Mouse (Mus musculus): Measurements from ENCODE around the gene Ubtd2. TPM values are rescaled to one million over a fixed set of nuclear protein-coding genes. Genes with fewer than 3 reads are reported as not detected.

Gene Ubtd2
- 9.5 and 14.1 TPM in 2 replicates for total RNA-seq (2014; fragmentation: Nextera tagmentation)
- total RNA-seq (2017), result 3.6 and 7.3 TPM in 2 replicates

DNA sequence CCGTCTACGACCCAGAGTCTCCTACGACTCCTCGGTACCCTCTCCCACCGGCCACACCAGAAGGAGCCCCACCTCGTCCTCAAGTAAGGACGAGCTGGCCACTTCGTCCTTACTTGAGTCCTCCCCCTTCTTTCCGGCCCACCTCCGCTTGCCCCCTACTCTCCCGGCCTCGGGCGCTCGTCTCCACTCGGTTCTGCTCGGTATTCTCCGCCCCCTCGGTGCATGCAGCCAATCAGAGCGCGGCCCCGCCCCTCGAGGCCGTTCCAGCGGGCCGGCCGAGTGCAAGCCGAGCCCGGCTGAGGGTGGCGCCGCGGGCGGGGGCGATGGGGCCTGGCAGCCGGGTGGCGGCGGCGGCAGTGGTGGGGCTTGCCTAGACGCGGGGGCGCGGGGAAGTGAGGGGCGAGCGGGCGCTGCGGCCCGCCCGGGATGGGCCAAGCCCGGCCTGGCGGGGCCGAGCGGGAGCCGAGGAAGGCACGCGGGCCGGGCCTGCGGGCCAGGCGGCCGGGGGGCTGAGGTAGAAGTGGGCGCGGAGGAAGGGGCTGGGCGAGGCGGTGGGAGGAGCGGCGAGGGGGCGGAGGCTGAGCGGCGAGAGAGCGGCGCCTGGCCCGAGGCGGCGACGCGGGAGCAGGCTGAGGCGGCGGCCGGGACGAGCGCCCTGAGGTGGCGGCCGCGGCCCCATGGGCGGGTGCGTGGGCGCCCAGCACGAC is at the start of gene Ubtd2:
Gene Ubtd2, plus strand, starts transcription at position 571 of the 707 bp plus-strand sequence.
- peak; percentile 87 for ATAC-seq (replicated peaks; ENCODE audit: poor library complexity, severe bottlenecking)

DNA sequence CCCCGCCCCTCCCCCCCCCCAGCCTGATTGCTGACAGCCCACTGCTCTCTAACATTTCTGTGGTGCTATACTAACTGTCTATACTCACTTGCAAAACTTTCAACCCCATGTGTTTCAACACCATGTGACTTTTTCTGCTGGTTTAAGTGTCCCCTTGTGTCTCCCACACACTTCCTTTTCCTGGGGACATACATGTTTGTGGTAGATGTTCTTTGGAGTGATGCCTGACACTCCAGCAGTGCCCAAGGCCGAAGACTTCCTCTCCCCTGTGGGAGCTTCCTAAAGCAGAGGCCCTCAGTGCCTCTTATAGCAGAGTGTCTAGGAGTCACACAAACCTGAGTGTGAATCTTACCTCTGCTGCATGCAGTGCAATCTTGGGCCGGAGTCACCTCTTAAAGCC is 47.3 kb upstream of the Ubtd2 start:
- peak; percentile 84 for ATAC-seq (replicated peaks; ENCODE audit: poor library complexity, severe bottlenecking)

DNA sequence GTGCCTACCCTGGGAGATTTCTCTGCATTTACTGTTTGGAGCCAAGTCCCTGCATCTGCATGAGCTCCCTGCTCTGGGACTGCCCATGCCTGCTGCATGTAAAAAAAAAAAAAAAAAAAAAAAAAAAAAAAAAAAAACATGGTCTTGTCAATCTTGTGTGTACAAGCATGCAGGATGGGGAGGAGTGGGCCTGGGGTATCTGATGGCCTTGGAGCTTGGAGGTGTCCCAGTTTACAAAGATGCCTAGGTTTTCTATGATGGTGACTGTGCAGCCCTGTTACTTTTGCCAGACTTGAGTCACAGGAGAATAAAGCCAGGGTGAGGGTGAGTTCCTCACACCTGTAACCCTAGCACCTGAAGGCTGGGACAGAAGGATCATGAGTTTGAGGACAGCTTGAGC is 46.1 kb upstream of the Ubtd2 start:
- no peak for ATAC-seq (replicated peaks; ENCODE audit: poor library complexity, severe bottlenecking)

DNA sequence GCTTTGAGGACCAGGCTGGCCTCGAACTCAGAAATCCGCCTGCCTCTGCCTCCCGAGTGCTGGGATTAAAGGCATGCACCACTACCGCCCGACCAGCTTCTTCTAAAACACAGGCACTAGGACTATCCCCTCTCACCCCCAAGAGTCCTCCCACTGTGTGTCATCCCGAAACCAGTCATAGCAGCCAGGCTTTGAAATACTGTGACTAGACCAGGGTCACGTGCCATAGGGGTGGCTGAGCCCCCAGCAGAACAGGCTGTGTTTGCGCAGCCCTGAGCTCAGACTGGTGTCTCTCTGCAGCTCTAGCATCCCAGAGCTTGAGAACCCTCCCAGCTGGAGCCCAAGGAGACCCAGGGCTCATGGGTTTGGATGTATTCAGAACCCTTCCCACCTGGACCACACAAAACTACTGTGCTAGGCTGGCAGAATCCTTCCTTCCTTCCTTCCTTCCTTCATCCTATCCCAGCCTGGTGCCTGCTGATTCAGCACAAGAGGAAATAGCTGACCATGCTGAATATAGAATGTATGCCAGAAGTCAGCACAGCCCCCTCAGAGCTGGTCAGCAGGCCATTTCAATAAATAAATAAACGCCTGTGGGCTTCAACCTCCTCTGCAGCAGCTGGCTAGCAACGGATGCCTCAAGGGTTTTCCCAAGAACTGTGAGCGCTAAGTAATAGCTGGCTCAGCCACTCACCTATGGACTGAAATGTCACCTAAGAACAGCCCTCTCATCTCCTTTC is 45.2 kb upstream of the Ubtd2 start:
- ATAC-seq (replicated peaks; ENCODE audit: poor library complexity, severe bottlenecking), result no peak

DNA sequence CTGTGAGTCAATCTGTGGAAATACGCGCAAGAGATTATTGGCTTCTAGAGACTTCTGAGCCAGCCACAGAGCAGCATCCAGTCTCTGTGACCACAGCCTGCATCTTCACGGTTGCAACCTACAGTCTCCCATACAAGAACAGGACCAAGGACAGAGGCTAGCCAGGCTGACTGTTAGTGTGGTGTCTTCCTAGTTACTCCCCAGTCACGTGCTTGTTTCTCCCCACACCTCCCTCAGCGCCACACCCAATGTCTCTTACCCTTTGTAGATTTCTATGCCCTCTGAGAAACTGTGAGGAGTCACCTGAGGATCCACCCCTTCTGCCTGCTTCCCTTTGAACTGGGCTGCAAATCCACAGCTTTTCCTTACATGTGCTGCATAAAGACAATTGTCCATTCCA is 35.2 kb upstream of the Ubtd2 start:
- ATAC-seq (replicated peaks; ENCODE audit: poor library complexity, severe bottlenecking), result no peak

DNA sequence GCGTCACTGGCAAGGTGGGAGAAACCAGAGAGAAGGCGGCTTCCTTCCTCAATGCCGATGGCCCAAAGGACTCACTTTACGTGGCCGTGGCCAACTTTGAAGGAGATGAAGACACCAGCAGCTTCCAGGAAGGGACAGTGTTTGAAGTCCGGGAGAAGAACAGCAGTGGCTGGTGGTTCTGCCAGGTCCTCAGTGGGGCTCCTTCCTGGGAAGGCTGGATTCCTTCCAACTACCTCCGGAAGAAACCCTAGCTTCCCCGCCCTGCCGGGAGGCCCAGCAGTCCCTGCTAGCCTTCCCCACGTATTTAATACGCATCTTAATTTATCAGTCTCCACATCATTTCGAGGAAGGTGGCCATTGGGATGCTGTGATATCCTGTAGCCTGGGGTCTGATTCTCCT is 31.9 kb upstream of the Ubtd2 start:
- no peak for ATAC-seq (replicated peaks; ENCODE audit: poor library complexity, severe bottlenecking)

DNA sequence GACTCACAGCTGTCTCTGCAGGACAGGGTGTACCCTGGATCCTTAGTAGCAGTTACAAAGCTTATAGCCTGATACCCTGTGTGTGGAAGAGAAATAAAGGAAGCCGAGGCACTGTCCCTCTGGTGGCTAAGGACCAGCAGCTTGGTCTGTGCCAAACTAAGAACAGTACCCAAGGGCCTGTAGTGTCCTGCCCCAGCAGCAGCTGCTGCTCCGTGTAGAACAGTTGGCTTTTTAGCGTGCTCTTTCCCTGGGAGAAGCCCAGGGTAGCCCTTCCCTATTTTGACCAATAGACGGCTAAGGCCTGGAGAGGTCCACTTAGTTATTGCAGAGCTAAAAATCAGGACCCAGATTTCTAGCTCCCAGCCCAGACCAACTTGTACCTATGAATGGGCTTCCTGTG is 30.6 kb upstream of the Ubtd2 start:
- no peak for ATAC-seq (replicated peaks; ENCODE audit: poor library complexity, severe bottlenecking)

DNA sequence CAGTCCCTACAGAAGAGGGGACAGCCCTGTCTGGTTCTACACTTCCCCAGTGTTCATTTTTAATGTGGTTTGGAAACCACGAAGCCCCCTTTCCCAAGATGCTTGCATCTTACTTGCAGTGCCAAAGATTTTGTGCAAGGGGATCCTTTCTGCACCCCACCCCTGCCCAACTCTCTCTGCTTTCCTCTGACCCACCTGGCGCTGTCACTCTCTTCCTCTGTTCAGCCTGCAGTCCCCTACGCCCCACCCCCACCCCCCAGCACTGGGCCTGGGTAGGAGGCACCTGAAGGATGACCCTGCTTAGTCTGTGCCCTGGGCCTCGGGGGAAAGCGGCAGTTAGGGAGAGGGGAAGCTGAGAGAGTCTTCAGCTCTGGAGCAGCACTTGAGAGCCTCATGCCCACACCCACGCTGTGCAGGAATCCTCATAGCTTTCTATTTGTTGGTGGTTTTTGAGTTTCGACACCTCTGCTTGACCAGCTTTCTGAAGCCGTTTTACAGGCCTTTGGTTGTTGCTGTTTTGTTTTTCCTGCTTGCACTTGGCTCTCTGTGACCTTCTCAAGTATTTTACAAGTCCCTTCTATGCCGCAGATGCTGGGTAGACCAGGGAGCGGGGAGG is 30.0 kb upstream of the Ubtd2 start:
- peak; percentile 33; the same call in 1 of the 2 replicates for ATAC-seq (replicated peaks; ENCODE audit: poor library complexity, severe bottlenecking)

DNA sequence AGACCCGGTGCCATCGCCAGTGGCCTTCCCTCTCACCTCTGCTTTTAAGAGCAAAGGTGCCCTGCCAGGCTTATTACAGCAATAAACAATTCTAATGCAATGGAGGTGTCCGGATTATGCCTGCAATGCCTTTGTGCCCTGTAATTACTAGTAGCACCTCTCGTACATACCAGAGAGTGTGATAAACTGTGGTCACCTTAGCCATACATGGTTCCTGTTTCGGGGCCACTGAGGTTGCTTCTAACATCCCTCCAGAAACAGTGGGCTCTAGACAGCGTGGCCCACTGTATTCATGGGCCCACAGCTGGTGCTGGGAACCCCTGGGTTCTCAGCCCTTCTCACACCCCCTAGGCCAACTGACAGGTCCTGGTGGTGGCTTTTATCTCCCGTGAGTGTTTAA is 27.6 kb upstream of the Ubtd2 start:
- peak; percentile 54 for ATAC-seq (replicated peaks; ENCODE audit: poor library complexity, severe bottlenecking)

DNA sequence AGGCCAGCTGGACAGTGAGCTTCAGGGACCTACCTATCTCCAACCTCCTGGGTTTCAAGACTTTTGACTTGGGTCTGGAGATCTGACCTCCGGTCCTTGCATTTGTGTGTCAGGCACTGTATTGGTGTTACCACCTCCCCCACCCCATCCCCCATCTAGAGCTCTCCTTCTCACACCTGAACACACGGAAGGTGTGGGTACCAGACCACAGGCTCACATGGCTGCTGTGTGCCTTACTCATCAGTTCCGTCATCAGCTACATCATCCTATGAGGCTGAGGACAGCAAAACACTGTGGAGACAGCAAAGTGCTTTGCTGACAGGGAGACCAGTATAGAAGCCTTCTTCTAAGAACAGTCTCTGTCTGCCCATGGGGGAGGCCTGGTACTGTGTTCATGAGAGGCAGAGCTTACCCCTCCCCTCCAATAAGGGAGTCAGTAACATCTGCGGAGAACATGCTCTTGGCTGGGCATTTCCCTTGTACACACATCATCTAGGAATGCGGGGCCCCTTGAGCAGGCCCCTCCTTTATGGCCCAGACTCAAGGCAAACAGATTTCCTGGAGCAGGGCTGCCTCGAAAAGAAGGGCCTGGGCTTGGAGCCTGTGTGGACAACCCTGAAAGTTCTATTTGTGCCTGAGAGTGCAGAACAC is 19.6 kb upstream of the Ubtd2 start:
- no peak for ATAC-seq (replicated peaks; ENCODE audit: poor library complexity, severe bottlenecking)

DNA sequence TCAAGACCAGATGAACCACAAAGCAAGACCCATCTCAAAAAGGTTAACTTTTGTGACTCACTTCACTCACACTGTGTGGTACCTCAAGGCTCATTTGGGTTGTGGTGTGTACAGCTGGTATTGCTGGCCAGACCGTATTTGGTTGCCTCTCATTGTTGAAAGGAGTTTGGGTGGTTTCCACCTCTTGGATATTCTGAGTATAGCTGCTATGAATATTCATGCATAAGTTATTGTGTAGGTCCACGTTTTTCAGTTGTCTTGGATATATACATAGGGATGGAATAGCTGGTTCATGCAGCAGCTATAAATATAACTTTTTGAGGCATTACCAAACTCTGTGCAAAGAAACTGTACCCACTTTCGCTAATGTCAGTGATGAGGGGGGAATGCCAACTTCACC is 12.6 kb upstream of the Ubtd2 start:
- ATAC-seq (replicated peaks; ENCODE audit: poor library complexity, severe bottlenecking), result no peak

DNA sequence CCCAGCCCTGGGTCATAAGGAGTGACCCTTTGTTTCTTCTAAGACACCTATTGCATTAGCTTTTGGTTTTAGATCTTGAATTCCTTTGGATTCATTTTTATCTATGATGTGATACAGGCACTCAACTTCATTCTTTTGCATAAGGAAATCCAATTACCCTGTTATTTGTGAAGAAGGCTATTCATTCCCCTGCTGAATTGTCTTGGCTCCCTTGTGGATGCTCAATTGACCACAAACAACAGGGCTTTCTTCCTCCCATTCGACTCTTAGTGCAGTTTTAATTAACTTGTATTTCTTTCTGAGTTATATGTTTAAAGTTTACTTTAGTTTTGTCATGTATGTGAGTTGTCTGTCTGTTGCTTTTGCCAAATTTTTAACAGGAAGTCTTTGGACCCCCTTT is 10.9 kb upstream of the Ubtd2 start:
- ATAC-seq (replicated peaks; ENCODE audit: poor library complexity, severe bottlenecking), result no peak

DNA sequence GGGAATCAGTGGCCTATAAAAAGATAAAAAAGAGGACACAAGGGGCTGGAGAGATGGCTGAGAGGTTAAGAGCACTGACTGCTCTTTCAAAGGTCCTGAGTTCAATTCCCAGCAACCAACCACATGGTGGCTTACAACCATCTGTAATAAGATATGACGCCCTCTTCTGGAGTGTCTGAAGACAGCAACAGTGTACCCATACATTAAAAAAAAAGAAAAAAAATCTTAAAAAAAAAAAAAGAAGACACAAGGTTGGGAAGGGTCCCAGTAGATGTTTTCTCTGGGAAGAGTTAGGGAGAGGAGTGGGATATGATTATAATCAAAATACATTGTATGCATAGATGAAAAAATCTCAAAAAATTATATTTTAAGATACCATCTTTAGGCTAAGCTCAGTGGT is 10.0 kb upstream of the Ubtd2 start:
- ATAC-seq (replicated peaks; ENCODE audit: poor library complexity, severe bottlenecking), result no peak

DNA sequence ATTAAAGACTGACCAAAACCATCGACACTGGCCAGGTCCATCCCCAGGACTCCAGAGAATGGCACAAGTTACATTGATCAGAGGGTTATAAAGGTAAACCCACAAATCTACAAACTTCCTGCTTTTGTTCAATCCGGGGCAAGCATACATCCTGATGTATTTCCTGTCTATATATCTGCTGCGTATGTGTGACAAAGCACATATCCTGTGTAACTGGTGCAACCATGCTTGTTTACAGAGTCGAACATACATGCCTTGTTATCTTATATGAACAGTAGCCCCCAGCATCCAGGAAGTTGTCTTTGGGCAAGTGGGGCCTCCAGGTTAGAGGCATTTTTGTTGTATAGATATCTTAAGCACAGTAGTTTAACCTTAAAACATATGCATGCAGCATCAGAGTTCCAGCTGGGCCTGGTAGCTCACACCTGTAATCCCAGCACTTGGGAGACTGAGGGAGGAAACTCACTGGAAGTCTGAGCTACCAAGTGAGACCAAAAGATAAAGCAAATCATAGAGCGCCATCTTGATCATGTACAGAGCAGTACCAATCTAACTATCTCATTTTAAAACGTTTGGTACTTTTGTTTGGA is 9.4 kb upstream of the Ubtd2 start:
- ATAC-seq (replicated peaks; ENCODE audit: poor library complexity, severe bottlenecking), result peak; percentile 55

DNA sequence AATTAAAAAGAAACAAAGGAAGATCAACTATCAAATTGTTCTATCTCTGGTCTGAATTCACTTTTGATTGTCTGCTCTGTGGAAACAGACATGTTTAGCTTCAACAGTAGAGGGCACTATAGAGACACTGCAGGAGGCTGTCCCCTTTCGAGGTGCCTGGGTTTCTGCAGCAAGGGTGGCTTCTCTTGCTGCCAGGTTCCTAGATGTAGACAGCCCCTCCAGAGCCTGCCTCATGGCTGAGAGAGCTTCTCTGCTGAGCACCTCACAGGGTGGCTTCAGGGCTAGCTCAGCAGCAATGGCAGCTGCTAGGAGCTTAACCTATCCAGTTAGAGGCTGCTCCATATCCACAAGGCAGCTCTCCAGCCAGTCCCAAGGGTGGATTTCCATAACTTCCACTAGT is 5.0 kb upstream of the Ubtd2 start:
- peak; percentile 57 for ATAC-seq (replicated peaks; ENCODE audit: poor library complexity, severe bottlenecking)

DNA sequence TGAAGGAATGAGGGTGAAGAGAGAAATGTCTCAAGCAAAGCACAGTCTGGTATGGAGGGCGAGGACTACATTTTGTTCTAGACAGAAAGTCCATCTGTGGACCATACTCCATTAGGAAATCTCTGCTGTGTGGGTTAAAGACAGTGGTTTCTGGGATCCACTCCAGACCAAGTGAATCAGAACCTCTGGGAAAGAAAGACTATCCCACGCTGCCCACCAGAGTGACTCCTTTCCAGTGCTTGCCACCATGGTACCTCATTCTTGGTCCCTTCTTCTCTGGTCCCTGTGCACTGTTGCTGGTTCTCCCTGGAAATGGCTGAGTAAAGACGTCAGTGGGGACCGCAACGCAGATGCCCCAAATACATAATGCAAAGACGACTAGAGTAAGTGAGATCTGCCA is 3.9 kb upstream of the Ubtd2 start:
- no peak for ATAC-seq (replicated peaks; ENCODE audit: poor library complexity, severe bottlenecking)

DNA sequence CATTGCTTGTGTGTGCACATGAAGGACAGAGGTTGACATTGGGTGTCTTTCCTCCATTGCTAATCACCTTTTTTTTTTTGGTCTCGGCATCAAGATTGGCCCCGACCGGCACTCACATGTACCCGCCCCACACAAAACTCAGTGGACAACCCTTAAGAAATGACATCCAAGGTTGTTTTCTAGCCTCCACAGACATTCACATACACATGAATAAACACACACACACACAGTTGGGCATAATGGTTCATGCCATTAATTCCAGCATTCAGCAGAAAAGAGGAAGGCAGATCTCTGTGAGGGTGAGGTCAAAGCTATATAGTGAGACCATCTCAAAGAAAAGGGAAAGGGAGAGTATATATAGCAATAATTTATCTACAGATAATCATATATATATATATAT is 2.4 kb upstream of the Ubtd2 start:
- no peak for ATAC-seq (replicated peaks; ENCODE audit: poor library complexity, severe bottlenecking)

DNA sequence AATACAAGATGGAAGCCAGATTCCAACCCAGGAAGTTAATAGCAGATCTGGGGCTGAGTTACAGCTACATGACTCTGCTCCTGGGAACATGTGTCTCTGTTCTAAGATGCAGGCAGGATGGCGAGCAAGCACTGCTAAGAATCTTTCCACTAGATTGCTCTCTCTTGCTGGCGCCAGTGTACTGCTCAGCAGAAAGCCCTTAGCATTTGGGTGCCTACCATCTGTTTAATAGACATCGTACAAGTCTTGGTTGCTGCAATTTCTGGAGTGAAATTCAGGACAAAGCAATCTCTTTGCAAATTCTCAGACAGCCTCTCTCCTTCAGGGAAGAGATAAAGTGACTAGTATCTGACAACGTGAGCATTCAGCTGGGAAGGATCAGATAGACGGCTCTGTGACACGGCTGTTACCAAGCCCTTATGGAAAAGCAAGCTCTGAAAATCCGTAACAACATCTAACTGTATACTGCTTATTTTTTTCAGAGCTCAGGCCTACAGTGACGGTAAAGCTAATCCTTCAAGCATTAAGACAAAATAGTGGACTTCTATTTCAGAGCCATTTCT is 1.7 kb upstream of the Ubtd2 start:
- ATAC-seq (replicated peaks; ENCODE audit: poor library complexity, severe bottlenecking), result no peak

DNA sequence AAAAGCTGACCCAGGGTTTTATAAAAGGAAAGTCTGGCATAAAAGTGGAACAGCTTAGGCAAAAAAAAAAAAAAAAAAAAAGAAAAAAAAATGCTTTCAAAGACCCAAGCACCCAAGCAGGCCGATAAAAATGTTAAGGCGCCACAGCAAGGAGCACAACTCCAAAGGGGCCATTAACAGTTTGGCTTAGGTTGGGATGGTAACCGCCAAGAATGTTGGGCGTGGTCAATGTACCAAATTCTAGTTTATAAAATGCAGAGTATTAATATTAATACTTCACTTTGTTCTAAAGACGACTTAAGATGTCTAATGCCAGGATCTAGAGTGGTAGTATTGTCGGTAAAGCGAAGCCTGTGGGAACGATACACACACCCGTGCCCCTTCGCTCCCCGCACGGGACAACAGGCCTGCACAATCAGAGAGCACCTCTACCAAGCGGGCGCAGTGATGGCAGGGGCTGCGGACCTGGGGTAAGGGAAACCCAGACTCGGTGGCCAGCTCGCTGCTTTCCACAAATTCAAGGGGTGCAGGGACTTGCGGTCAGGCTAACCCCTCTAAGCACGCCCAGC is 855 bp upstream of the Ubtd2 start:
- peak; percentile 17 for ATAC-seq (replicated peaks; ENCODE audit: poor library complexity, severe bottlenecking)

Measured in granulocyte monocyte progenitor cell, adult 5-6 weeks (primary cell).